Mouse (Mus musculus) hindbrain, embryonic 12.5 days (tissue): ENCODE results near the gene Zmat5. TPM values are rescaled to one million over a fixed set of nuclear protein-coding genes. Genes with fewer than 3 reads are reported as not detected.
A peak's percentile ranks its signal among the peaks of the same experiment; 100 is the strongest.

Source experiments
- ATAC-seq: fragments of 200-750 bp; cut with Nextera tagmentation; 2 replicates; pipeline ENCODE4 v1.8.0; 2017; ENCODE audit warnings: moderate TSS enrichment; ENCODE audit not compliant: low FRiP score
- H3K27ac ChIP-seq: fragments of 300-500 bp; sonication (generic); 2 replicates; pipeline ENCODE4 v1.5.1; 2016; ENCODE audit warnings: mild to moderate bottlenecking
- H3K27me3 ChIP-seq: fragments of 300-500 bp; sonication (generic); 2 replicates; pipeline ENCODE4 v1.6.1; 2016; ENCODE audit warnings: mild to moderate bottlenecking
- H3K36me3 ChIP-seq: fragments of 300-500 bp; sonication (generic); 2 replicates; pipeline ENCODE4 v1.6.1; 2016; ENCODE audit warnings: mild to moderate bottlenecking
- H3K4me1 ChIP-seq: fragments of 300-500 bp; sonication (generic); 2 replicates; pipeline ENCODE4 v1.6.1; 2016
- H3K4me2 ChIP-seq: fragments of 300-500 bp; sonication (generic); replicated peaks from 2 replicates; pipeline ENCODE4 v1.6.1; 2016; ENCODE audit warnings: mild to moderate bottlenecking
- H3K4me3 ChIP-seq: fragments of 300-500 bp; sonication (generic); 2 replicates; pipeline ENCODE4 v1.5.1; 2016; ENCODE audit warnings: mild to moderate bottlenecking
- H3K9ac ChIP-seq: fragments of 300-500 bp; sonication (generic); 2 replicates; pipeline ENCODE4 v1.6.1; 2016; ENCODE audit warnings: mild to moderate bottlenecking, moderate library complexity
- H3K9me3 ChIP-seq: fragments of 300-500 bp; sonication (generic); replicated peaks from 2 replicates; pipeline ENCODE4 v1.6.1; 2016; ENCODE audit warnings: mild to moderate bottlenecking
- WGBS: fragments of 180-500 bp; shearing (Covaris S2); methylation state at CpG from one replicate; pipeline ENCODE4 v1.1.7; 2016; 5-methylcytosine and 5-hydroxymethylcytosine counted together
- polyA plus RNA-seq: library from polyadenylated mRNA; unstranded; fragments of >200 nt; fragmentation: Nextera tagmentation; extraction: Ambion mirVana; gene quantifications from 2 replicates; pipeline ENCODE4 v1.2.1, GENCODE M21; 2016

The Zmat5 gene
- polyA plus RNA-seq, 1 experiment from 2014 or later, result 68.9 TPM

- Histone ChIP-seq H3K36me3 (peaks cover 26% of the 10 kb centered on the region), H3K4me2 (no peak overlapping the region), H3K27me3 (no peaks in the 10 kb centered on the region), H3K9ac (no peak overlapping the region), H3K9me3 (no peaks in the 10 kb centered on the region), H3K4me1 (peaks cover 18% of the 10 kb centered on the region), H3K4me3 (no peak overlapping the region), H3K27ac (no peak overlapping the region)
- no peak for ATAC-seq
- 65% methylated on average over 11 of the region's 11 CpGs for WGBS
Observed at GRCm38 (mm10) chr11:4720393-4720792, 15.9 kb downstream of the Zmat5 start.

- no peaks in the 10 kb centered on the region for H3K9me3 ChIP-seq
- no peak overlapping the region for H3K4me2 ChIP-seq
- no peaks in the 10 kb centered on the region for H3K27me3 ChIP-seq
- no peak overlapping the region for H3K9ac ChIP-seq
- H3K27ac ChIP-seq, result no peak overlapping the region
- peaks cover 31% of the 10 kb centered on the region for H3K36me3 ChIP-seq
- ATAC-seq, result no peak
- 48% methylated on average over 7 of the region's 7 CpGs for WGBS
- no peak overlapping the region for H3K4me3 ChIP-seq
- H3K4me1 ChIP-seq, result peaks cover 18% of the 10 kb centered on the region
Observed at GRCm38 (mm10) chr11:4720900-4721580, 16.6 kb downstream of the Zmat5 start.

- H3K4me2 ChIP-seq, result no peak overlapping the region
Observed at GRCm38 (mm10) chr11:4721728-4722127, 17.2 kb downstream of the Zmat5 start.

GRCm38 (mm10) chr11:4729603-4730002 is 25.1 kb downstream of the Zmat5 start:
- Histone ChIP-seq H3K36me3 (peaks cover 19% of the 10 kb centered on the region; the same call in 1 of the 2 replicates), H3K4me3 (no peak overlapping the region), H3K9ac (no peak overlapping the region), H3K27ac (no peak overlapping the region), H3K27me3 (no peaks in the 10 kb centered on the region), H3K9me3 (no peaks in the 10 kb centered on the region), H3K4me2 (no peak overlapping the region), H3K4me1 (peaks cover 9% of the 10 kb centered on the region; the same call in 1 of the 2 replicates)
- WGBS, result 67% methylated on average over 12 of the region's 12 CpGs
- peak; percentile 35; the same call in 1 of the 2 replicates for ATAC-seq

More at GRCm38 (mm10) chr11:4721728-4722127, 17.2 kb downstream of the Zmat5 start:
- Histone ChIP-seq H3K36me3 (peaks cover 36% of the 10 kb centered on the region), H3K4me1 (peaks cover 18% of the 10 kb centered on the region), H3K27me3 (no peaks in the 10 kb centered on the region), H3K27ac (no peak overlapping the region), H3K9ac (no peak overlapping the region), H3K9me3 (no peaks in the 10 kb centered on the region), H3K4me3 (no peak overlapping the region)
- 80% methylated on average over 8 of the region's 8 CpGs for WGBS
- ATAC-seq, result no peak

GRCm38 (mm10) chr11:4730096-4730495 is 25.6 kb downstream of the Zmat5 start:
- 79% methylated on average over 6 of the region's 6 CpGs for WGBS
- H3K9ac ChIP-seq, result no peak overlapping the region
- ATAC-seq, result no peak

GRCm38 (mm10) chr11:4730913-4731312 is 26.4 kb downstream of the Zmat5 start:
- H3K4me3 ChIP-seq, result no peak overlapping the region
- no peak for ATAC-seq
- H3K36me3 ChIP-seq, result peaks cover 9% of the 10 kb centered on the region; the same call in 1 of the 2 replicates
- H3K27me3 ChIP-seq, result no peaks in the 10 kb centered on the region
- H3K9me3 ChIP-seq, result no peaks in the 10 kb centered on the region
- peaks cover 12% of the 10 kb centered on the region for H3K4me1 ChIP-seq
- H3K27ac ChIP-seq, result no peak overlapping the region
- no peak overlapping the region for H3K9ac ChIP-seq
- WGBS, result 85% methylated on average over 5 of the region's 5 CpGs
- H3K4me2 ChIP-seq, result no peak overlapping the region

More at GRCm38 (mm10) chr11:4730096-4730495, 25.6 kb downstream of the Zmat5 start:
- no peak overlapping the region for H3K4me2 ChIP-seq
- H3K9me3 ChIP-seq, result no peaks in the 10 kb centered on the region
- H3K36me3 ChIP-seq, result peaks cover 16% of the 10 kb centered on the region; the same call in 1 of the 2 replicates
- peaks cover 9% of the 10 kb centered on the region; the same call in 1 of the 2 replicates for H3K4me1 ChIP-seq
- no peaks in the 10 kb centered on the region for H3K27me3 ChIP-seq
- H3K4me3 ChIP-seq, result no peak overlapping the region
- H3K27ac ChIP-seq, result no peak overlapping the region

GRCm38 (mm10) chr11:4731781-4732180 is 27.3 kb downstream of the Zmat5 start:
- Histone ChIP-seq H3K4me2 (no peak overlapping the region), H3K4me1 (peaks cover 15% of the 10 kb centered on the region), H3K9me3 (no peaks in the 10 kb centered on the region), H3K36me3 (0 out of 2 replicates have a peak, but pooled peaks cover 3% of the 10 kb centered on the region), H3K4me3 (no peak overlapping the region), H3K27ac (no peak overlapping the region), H3K9ac (0 out of 2 replicates have a peak overlapping the region, but pooled peaks have one; percentile 4), H3K27me3 (no peaks in the 10 kb centered on the region)
- 56% methylated on average over 7 of the region's 7 CpGs for WGBS
- ATAC-seq, result no peak

- 39% methylated on average over 12 of the region's 12 CpGs for WGBS
- no peak overlapping the region for H3K4me3 ChIP-seq
- peak; percentile 44; the same call in 1 of the 2 replicates for ATAC-seq
Observed at GRCm38 (mm10) chr11:4734179-4734578, 29.7 kb downstream of the Zmat5 start.

GRCm38 (mm10) chr11:4736355-4736754 is 31.9 kb downstream of the Zmat5 start:
- H3K9me3 ChIP-seq, result no peaks in the 10 kb centered on the region
- no peak overlapping the region for H3K9ac ChIP-seq
- H3K27me3 ChIP-seq, result peaks cover 6% of the 10 kb centered on the region; the same call in 1 of the 2 replicates
- no peak overlapping the region for H3K4me2 ChIP-seq
- no peak overlapping the region for H3K4me3 ChIP-seq
- H3K36me3 ChIP-seq, result no peaks in the 10 kb centered on the region
- peaks cover 16% of the 10 kb centered on the region; the same call in 1 of the 2 replicates for H3K4me1 ChIP-seq
- 46% methylated on average over 6 of the region's 6 CpGs for WGBS
- H3K27ac ChIP-seq, result no peak overlapping the region
- no peak for ATAC-seq

More at GRCm38 (mm10) chr11:4734179-4734578, 29.7 kb downstream of the Zmat5 start:
- H3K27ac ChIP-seq, result no peak overlapping the region
- H3K9ac ChIP-seq, result no peak overlapping the region
- no peaks in the 10 kb centered on the region for H3K27me3 ChIP-seq
- no peaks in the 10 kb centered on the region for H3K9me3 ChIP-seq
- peaks cover 22% of the 10 kb centered on the region for H3K4me1 ChIP-seq
- H3K4me2 ChIP-seq, result no peak overlapping the region
- 0 out of 2 replicates have a peak, but pooled peaks cover 3% of the 10 kb centered on the region for H3K36me3 ChIP-seq

GRCm38 (mm10) chr11:4737682-4738081 is 33.2 kb downstream of the Zmat5 start:
- Histone ChIP-seq H3K9ac (no peak overlapping the region), H3K4me1 (peaks cover 13% of the 10 kb centered on the region; the same call in 1 of the 2 replicates), H3K36me3 (no peaks in the 10 kb centered on the region), H3K9me3 (no peaks in the 10 kb centered on the region), H3K27ac (no peak overlapping the region), H3K4me3 (no peak overlapping the region), H3K4me2 (no peak overlapping the region), H3K27me3 (peaks cover 14% of the 10 kb centered on the region; the same call in 1 of the 2 replicates)
- WGBS, result 85% methylated on average over 10 of the region's 10 CpGs
- ATAC-seq, result no peak

- no peak for ATAC-seq
- Histone ChIP-seq H3K4me1 (peaks cover 13% of the 10 kb centered on the region; the same call in 1 of the 2 replicates), H3K36me3 (no peaks in the 10 kb centered on the region), H3K27me3 (peaks cover 23% of the 10 kb centered on the region), H3K4me2 (no peak overlapping the region), H3K4me3 (no peak overlapping the region), H3K9ac (no peak overlapping the region), H3K27ac (no peak overlapping the region), H3K9me3 (no peaks in the 10 kb centered on the region)
- 91% methylated on average over 16 of the region's 16 CpGs for WGBS
Observed at GRCm38 (mm10) chr11:4738719-4739118, 34.2 kb downstream of the Zmat5 start.

GRCm38 (mm10) chr11:4740785-4741184 is 36.3 kb downstream of the Zmat5 start:
- Histone ChIP-seq H3K27ac (no peak overlapping the region), H3K4me3 (no peak overlapping the region), H3K9ac (no peak overlapping the region), H3K36me3 (no peaks in the 10 kb centered on the region), H3K4me2 (no peak overlapping the region), H3K4me1 (peaks cover 20% of the 10 kb centered on the region), H3K9me3 (no peaks in the 10 kb centered on the region), H3K27me3 (peaks cover 44% of the 10 kb centered on the region)
- 64% methylated on average over 5 of the region's 5 CpGs for WGBS
- no peak for ATAC-seq
